Mouse (Mus musculus) limb, embryonic 12.5 days (tissue): ENCODE results near the gene Pam. TPM values are rescaled to one million over a fixed set of nuclear protein-coding genes. Genes with fewer than 3 reads are reported as not detected.

ENCODE experiments used
- ATAC-seq: fragments of 200-750 bp; cut with Nextera tagmentation; 2 replicates; pipeline ENCODE4 v1.8.0; 2017; ENCODE audit warnings: low read depth, moderate TSS enrichment; ENCODE audit not compliant: insufficient number of reproducible peaks, insufficient read depth, low FRiP score, low TSS enrichment
- H3K27ac ChIP-seq: fragments of 300-500 bp; sonication (generic); 2 replicates; pipeline ENCODE4 v1.5.1; 2016; ENCODE audit warnings: mild to moderate bottlenecking, moderate library complexity
- H3K27me3 ChIP-seq: fragments of 300-500 bp; sonication (generic); 2 replicates; pipeline ENCODE4 v1.6.1; 2016; ENCODE audit warnings: mild to moderate bottlenecking, moderate library complexity
- H3K36me3 ChIP-seq: fragments of 300-500 bp; sonication (generic); 2 replicates; pipeline ENCODE4 v1.6.1; 2016; ENCODE audit warnings: mild to moderate bottlenecking, moderate library complexity
- H3K4me1 ChIP-seq: fragments of 300-500 bp; sonication (generic); replicated peaks from 2 replicates; pipeline ENCODE4 v1.6.1; 2016
- H3K4me2 ChIP-seq: fragments of 300-500 bp; sonication (generic); 2 replicates; pipeline ENCODE4 v1.6.1; 2016; ENCODE audit warnings: mild to moderate bottlenecking, moderate library complexity
- H3K4me3 ChIP-seq: fragments of 300-500 bp; sonication (generic); replicated peaks from 2 replicates; pipeline ENCODE4 v1.5.1; 2016; ENCODE audit warnings: mild to moderate bottlenecking
- H3K9ac ChIP-seq: fragments of 300-500 bp; sonication (generic); replicated peaks from 2 replicates; pipeline ENCODE4 v1.6.1; 2016; ENCODE audit warnings: mild to moderate bottlenecking, moderate library complexity
- H3K9me3 ChIP-seq: fragments of 300-500 bp; sonication (generic); 2 replicates; pipeline ENCODE4 v1.6.1; 2016; ENCODE audit warnings: mild to moderate bottlenecking, moderate library complexity
- WGBS: fragments of 180-500 bp; shearing (Covaris S2); methylation state at CpG from one replicate; pipeline ENCODE4 v1.1.7; 2016; 5-methylcytosine and 5-hydroxymethylcytosine counted together
- polyA plus RNA-seq: library from polyadenylated mRNA; unstranded; fragments of >200 nt; fragmentation: Nextera tagmentation; extraction: Ambion mirVana; gene quantifications from 2 replicates; pipeline ENCODE4 v1.2.1, GENCODE M21; 2016

The Pam gene
- polyA plus RNA-seq, 1 experiment from 2014 or later, result 33.0 TPM

DNA sequence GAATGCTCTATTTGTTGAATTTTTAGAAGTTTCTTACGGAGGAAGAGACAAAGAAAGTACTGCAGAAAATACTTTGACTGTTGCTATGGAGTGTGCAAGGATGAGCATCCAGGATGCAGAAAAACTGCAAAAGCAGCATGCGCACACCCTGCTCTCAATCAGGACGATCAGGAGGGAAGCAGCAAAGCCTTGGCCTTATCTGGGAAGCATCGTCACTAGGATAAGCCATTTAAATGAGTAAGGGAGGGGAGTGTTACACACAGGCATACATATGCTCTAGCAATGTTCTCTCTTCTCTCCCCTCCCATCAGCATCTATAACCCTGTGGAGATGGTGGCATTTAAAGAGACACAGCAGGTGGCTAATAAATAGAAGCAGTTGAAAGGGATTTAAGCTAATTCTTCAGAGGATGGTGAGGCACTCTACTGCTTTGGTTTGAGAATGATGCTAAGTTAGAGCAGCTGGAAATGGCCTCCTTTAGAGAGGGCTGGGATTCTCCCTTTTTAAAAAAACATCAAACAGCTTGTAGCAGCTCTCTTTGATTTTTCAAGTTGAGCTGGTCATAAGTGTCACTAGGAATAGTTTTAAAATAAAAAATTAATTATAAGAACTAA, 165.9 kb downstream of the Pam start:
- H3K9me3 ChIP-seq, result no peaks in the 10 kb centered on the region
- H3K4me3 ChIP-seq, result no peak overlapping the region
- no peak overlapping the region for H3K9ac ChIP-seq
- ATAC-seq, result no peak
- H3K4me1 ChIP-seq, result peaks cover 4% of the 10 kb centered on the region; the same call in 1 of the 2 replicates
- no peak overlapping the region for H3K27ac ChIP-seq
- H3K27me3 ChIP-seq, result no peaks in the 10 kb centered on the region
- H3K36me3 ChIP-seq, result no peaks in the 10 kb centered on the region
- H3K4me2 ChIP-seq, result no peak overlapping the region
- 58% methylated on average over 4 of the region's 4 CpGs for WGBS

DNA sequence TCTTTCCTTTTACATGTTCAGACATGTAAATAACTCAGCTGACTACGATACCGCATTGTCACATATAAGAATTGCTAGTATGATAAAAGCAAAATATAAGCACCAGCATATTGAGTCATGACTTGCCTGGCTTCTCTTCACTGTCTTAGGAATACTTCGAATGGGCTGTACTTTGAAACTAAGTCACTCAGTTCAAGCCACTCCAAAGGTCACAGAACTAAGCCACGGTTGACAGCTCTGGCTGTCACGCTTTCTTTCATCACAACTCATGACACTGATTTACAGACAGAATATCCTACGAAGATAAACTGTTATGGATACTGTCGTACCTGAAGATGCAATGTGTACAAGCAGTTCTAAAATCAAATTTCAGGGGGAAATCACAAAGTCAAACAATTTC, 168.7 kb downstream of the Pam start:
- Histone ChIP-seq H3K9me3 (no peaks in the 10 kb centered on the region), H3K4me3 (no peak overlapping the region), H3K27me3 (no peaks in the 10 kb centered on the region), H3K4me1 (peaks cover 10% of the 10 kb centered on the region; the same call in 1 of the 2 replicates), H3K36me3 (no peaks in the 10 kb centered on the region), H3K4me2 (no peak overlapping the region), H3K9ac (no peak overlapping the region), H3K27ac (no peak overlapping the region)
- ATAC-seq, result no peak
- WGBS, result 87% methylated on average over 7 of the region's 7 CpGs

DNA sequence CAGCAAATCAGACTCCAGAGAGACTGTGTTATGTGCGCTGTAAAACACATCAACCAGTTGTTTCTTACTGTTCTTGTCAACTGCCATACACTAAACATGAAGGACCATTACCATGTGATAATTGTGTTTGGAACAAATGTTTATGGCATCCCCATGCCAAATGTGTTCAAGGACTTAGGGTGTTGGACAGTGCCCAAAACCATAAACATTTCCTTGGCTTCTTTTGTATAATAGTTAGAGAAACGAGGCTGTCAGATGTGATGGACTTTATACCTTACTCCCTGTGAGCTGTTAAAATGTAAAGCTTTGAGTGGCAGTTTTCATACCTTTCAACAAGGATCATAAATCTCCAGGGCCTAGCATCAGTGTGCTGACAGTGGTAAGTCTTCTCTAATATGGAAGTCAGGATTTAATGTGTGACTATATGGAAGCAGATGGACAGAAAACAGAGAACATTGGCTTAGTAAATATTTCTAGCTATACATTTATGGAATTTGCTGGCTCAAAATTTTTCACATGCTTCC, 169.4 kb downstream of the Pam start:
- Histone ChIP-seq H3K4me1 (peaks cover 10% of the 10 kb centered on the region; the same call in 1 of the 2 replicates), H3K9ac (no peak overlapping the region), H3K27ac (no peak overlapping the region), H3K36me3 (no peaks in the 10 kb centered on the region), H3K27me3 (no peaks in the 10 kb centered on the region), H3K9me3 (no peaks in the 10 kb centered on the region), H3K4me3 (no peak overlapping the region), H3K4me2 (no peak overlapping the region)
- 65% methylated on average over 2 of the region's 2 CpGs for WGBS
- no peak for ATAC-seq

DNA sequence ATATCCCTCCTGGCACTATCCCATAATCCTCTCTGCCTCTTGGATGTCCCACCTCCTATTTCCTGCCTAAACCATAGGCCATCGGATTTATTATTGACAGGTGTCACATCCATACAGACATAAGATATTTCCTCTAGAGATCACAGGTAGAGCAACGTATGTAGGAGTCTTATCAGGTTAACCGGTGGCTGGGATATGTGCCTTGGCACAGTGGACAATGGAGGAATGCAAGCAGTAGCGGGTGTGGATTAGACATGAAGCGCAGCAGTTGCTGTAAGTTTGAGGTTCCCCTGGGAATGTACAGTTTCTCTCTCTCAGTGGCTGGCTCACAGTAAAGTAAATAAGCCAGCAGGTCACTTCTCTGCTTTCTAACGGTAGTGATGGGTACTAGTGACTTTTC, 173.1 kb downstream of the Pam start:
- 88% methylated on average over 6 of the region's 6 CpGs for WGBS

DNA sequence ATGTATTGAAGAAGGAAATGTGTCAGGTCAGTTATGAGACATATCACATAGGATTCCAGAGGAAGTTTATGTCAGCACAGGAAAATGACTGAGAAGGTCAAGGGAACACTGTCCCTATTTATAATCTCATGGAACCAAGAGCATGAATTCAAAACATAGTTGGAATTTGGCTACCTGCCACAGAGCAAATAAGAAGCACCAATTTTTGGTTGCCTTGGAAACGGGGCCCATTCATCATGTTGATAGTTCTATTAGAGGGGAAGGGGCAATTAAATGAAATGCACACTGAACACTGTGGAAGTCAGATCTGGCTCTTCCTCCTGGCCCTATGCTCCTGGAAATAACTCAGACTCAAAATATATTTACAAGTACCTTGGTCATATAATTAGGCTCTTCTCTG, 173.6 kb downstream of the Pam start:
- H3K36me3 ChIP-seq, result no peaks in the 10 kb centered on the region
- H3K9me3 ChIP-seq, result no peaks in the 10 kb centered on the region
- WGBS, result 90% methylated on average over 1 of the region's 1 CpGs
- ATAC-seq, result no peak
- peaks cover 6% of the 10 kb centered on the region; the same call in 1 of the 2 replicates for H3K4me1 ChIP-seq
- no peaks in the 10 kb centered on the region for H3K27me3 ChIP-seq
- H3K27ac ChIP-seq, result no peak overlapping the region
- H3K4me2 ChIP-seq, result no peak overlapping the region
- H3K4me3 ChIP-seq, result no peak overlapping the region
- no peak overlapping the region for H3K9ac ChIP-seq

More for the DNA sequence above, 173.1 kb downstream of the Pam start:
- Histone ChIP-seq H3K9me3 (no peaks in the 10 kb centered on the region), H3K36me3 (no peaks in the 10 kb centered on the region), H3K4me3 (no peak overlapping the region), H3K4me1 (peaks cover 6% of the 10 kb centered on the region; the same call in 1 of the 2 replicates), H3K27ac (no peak overlapping the region), H3K27me3 (no peaks in the 10 kb centered on the region), H3K9ac (no peak overlapping the region), H3K4me2 (no peak overlapping the region)
- ATAC-seq, result no peak

DNA sequence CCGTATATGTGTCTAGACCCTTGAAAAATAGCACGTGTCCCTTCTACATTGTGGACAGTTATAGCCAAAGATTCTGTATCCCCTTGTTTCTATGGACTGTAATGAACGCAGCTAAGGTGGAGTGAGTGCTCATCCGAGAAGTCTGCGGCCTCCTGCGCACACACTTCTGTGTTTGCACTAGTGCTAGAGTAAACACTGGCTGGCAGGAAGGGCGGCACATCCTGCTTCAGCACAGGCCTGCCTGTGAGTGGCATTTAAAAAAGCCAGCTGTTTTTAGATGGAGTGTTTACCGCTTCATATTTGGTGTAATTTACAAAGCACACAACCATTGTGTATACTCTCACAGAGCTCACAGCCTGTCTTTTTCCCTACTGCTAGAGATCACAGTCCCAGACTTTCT, 177.0 kb downstream of the Pam start:
- H3K27ac ChIP-seq, result no peak overlapping the region
- no peaks in the 10 kb centered on the region for H3K36me3 ChIP-seq
- H3K4me2 ChIP-seq, result no peak overlapping the region
- no peak overlapping the region for H3K9ac ChIP-seq
- ATAC-seq, result no peak
- H3K4me3 ChIP-seq, result no peak overlapping the region
- 0 out of 2 replicates have a peak, but pooled peaks cover 5% of the 10 kb centered on the region for H3K4me1 ChIP-seq
- H3K9me3 ChIP-seq, result no peaks in the 10 kb centered on the region
- 74% methylated on average over 8 of the region's 8 CpGs for WGBS
- no peaks in the 10 kb centered on the region for H3K27me3 ChIP-seq

DNA sequence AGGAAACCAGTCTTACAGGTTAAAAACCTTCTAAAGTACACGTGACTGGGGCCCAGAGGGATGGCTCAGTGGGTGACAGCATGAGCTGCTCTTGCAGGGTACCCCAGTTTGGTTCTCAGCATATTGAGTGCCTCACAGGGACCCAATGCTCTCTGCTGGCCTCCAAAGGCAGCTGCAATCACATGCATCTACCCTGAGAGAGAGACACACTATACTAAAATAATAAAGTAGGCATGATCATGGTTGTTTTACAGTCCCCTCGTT, 178.5 kb downstream of the Pam start:
- 61% methylated on average over 2 of the region's 2 CpGs for WGBS
- no peak overlapping the region for H3K4me2 ChIP-seq
- no peak overlapping the region for H3K4me3 ChIP-seq
- no peaks in the 10 kb centered on the region for H3K36me3 ChIP-seq
- ATAC-seq, result no peak
- H3K27me3 ChIP-seq, result no peaks in the 10 kb centered on the region
- no peaks in the 10 kb centered on the region for H3K9me3 ChIP-seq
- no peak overlapping the region for H3K27ac ChIP-seq
- 0 out of 2 replicates have a peak, but pooled peaks cover 4% of the 10 kb centered on the region for H3K4me1 ChIP-seq
- H3K9ac ChIP-seq, result no peak overlapping the region

DNA sequence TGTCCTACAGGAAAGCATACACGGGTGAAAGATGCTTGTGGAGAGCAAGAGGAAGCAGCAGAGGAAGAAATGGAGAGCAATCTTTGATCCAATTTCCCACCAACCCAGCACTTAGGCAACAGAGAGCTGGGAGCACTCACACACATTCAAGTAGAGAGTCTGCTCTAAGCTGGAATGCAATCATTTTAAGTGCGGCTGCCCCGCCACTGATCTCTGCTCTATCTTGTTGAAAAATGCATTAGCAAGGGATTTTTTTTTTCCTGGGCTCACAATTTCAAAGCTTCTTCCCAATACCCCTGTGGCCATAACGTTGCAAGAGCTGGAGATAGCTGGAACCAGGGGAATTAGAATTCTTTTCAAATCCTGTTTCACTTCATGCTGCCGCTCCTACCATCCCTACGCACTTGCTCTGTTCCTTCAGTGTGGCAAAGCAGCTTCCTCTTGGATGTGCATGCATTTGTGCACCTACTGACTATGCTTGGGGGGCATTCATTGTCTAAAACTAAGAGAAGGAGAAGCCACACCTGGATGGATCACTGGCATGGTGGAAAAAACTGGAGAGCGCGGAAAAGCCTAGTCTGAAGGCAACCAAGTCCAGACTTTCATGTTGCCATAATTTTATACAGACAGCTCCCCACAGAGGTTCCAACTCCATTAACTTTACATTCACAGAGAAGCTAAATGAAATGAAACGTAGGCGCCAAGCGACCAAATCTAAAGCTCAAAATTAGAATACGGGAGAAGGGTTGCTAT, 179.1 kb downstream of the Pam start:
- Histone ChIP-seq H3K36me3 (no peaks in the 10 kb centered on the region), H3K9ac (no peak overlapping the region), H3K9me3 (no peaks in the 10 kb centered on the region), H3K27ac (no peak overlapping the region), H3K27me3 (no peaks in the 10 kb centered on the region), H3K4me3 (no peak overlapping the region), H3K4me2 (no peak overlapping the region), H3K4me1 (0 out of 2 replicates have a peak, but pooled peaks cover 4% of the 10 kb centered on the region)
- no peak for ATAC-seq
- WGBS, result 83% methylated on average over 12 of the region's 12 CpGs

DNA sequence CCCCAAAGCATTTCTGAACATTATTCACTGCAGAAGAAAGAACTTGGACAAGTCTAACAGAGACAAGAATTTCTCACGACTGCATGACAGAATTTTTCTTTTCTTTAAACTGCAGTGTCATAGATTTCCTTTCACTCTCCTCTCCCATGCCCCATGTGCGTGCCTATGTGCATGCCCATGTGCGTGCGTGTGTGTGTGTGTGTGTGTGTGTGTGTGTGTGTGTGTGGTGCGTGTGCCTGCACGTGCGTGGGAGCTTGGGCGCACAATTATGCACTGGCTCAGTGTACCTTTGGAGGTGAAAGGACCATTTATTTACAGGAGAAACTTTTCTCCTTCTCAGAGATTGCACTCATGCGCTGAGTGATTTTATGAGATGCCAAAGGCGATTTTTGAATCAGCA, 179.7 kb downstream of the Pam start:
- 82% methylated on average over 10 of the region's 10 CpGs for WGBS
- no peaks in the 10 kb centered on the region for H3K36me3 ChIP-seq
- H3K4me2 ChIP-seq, result no peak overlapping the region
- H3K4me1 ChIP-seq, result 0 out of 2 replicates have a peak, but pooled peaks cover 4% of the 10 kb centered on the region
- H3K27me3 ChIP-seq, result no peaks in the 10 kb centered on the region
- no peak overlapping the region for H3K4me3 ChIP-seq
- no peak overlapping the region for H3K9ac ChIP-seq
- H3K9me3 ChIP-seq, result no peaks in the 10 kb centered on the region
- H3K27ac ChIP-seq, result no peak overlapping the region
- ATAC-seq, result no peak

DNA sequence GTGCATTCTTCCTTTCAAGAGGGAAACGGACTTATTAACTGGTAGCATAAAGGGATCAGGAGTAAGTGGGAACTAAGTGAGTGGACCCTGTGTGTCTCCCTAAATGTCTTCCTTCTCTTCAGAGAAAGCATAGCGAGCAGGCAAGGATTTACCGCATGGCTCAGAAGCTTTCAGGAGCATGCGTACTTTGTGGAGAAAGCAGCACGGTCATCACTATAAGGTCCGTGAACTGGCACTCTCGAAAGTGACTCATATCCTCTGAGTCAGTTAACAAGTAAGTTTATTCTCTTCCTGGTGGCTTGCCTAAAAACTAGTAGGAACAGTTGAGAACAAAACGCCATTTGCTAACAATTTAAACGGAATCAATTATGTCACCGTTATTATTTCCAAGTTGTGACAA, 184.6 kb downstream of the Pam start:
- Histone ChIP-seq H3K4me1 (0 out of 2 replicates have a peak, but pooled peaks cover 2% of the 10 kb centered on the region), H3K4me2 (no peak overlapping the region), H3K9ac (no peak overlapping the region), H3K4me3 (no peak overlapping the region), H3K27me3 (no peaks in the 10 kb centered on the region), H3K27ac (no peak overlapping the region), H3K9me3 (no peaks in the 10 kb centered on the region), H3K36me3 (no peaks in the 10 kb centered on the region)
- no peak for ATAC-seq
- WGBS, result 85% methylated on average over 10 of the region's 10 CpGs

DNA sequence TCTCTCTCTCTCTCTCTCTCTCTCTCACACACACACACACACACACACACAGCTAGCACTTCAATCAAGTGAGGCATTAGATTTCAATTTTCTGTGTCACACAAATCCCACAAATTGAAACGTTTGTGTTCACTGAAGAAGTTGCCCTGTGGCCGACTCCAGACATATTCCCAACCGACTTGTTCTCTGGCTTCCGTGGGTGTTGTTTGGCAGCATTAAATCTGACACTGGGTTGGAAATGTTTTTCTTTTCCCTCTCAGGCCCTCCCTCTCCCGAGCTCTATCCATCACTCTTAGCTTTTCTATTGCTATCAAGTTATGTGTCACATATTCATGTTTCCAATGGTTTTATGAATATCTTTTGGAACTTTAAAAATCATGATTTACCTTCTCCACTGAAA, 185.9 kb downstream of the Pam start:
- H3K4me3 ChIP-seq, result no peak overlapping the region
- H3K36me3 ChIP-seq, result no peaks in the 10 kb centered on the region
- no peaks in the 10 kb centered on the region for H3K27me3 ChIP-seq
- no peak overlapping the region for H3K27ac ChIP-seq
- no peak overlapping the region for H3K4me2 ChIP-seq
- H3K9me3 ChIP-seq, result no peaks in the 10 kb centered on the region
- H3K9ac ChIP-seq, result no peak overlapping the region
- WGBS, result 65% methylated on average over 5 of the region's 5 CpGs
- no peaks in the 10 kb centered on the region for H3K4me1 ChIP-seq
- no peak for ATAC-seq
